Mouse (Mus musculus): ENCODE data around the gene Hmgn2.

GRCm38 (mm10) chr4:134012858-134013528 lies 44.5 kb upstream of the Hmgn2 start:
- TF ChIP-seq CTCF (IDR thresholded peaks at IDR 0.05; ENCODE audit: control insufficient read depth, insufficient read depth, low read length) = peak; percentile 66
- no peak for TF ChIP-seq POLR2A (IDR thresholded peaks at IDR 0.05; ENCODE audit: borderline replicate concordance, control insufficient read depth, low read depth, low read length)
